Mouse (Mus musculus) liver, adult 2 months (tissue): ENCODE results near the gene Tbx15. TPM values are rescaled to one million over a fixed set of nuclear protein-coding genes. Genes with fewer than 3 reads are reported as not detected.

Experiments
- DNase-seq: peaks from one replicate; pipeline ENCODE4 v3.0.0-alpha.2; 2011; ENCODE audit warnings: low read depth, low spot score; ENCODE audit errors: extremely low read depth
- H3K27ac ChIP-seq: fragments of 200-500 bp; replicated peaks from 2 replicates; pipeline ENCODE4 v1.5.1; 2012; ENCODE audit warnings: low read depth, mild to moderate bottlenecking, control low read depth, inconsistent platforms, low read length; ENCODE audit not compliant: insufficient read depth
- H3K27me3 ChIP-seq: fragments of 200-500 bp; 2 replicates; pipeline ENCODE4 v1.6.1; 2012; ENCODE audit warnings: mild to moderate bottlenecking, moderate library complexity, low read length, inconsistent platforms; ENCODE audit not compliant: control insufficient read depth, insufficient read depth
- H3K36me3 ChIP-seq: fragments of 200-500 bp; 2 replicates; pipeline ENCODE4 v1.6.1; 2012; ENCODE audit warnings: low read length, inconsistent platforms; ENCODE audit not compliant: control insufficient read depth, insufficient read depth
- H3K4me1 ChIP-seq: fragments of 200-500 bp; 2 replicates; pipeline ENCODE4 v1.6.1; 2011; ENCODE audit warnings: low read length; ENCODE audit not compliant: control insufficient read depth, insufficient read depth
- H3K4me3 ChIP-seq: fragments of 200-500 bp; 2 replicates; pipeline ENCODE4 v1.5.1; 2011; ENCODE audit warnings: low read depth, mild to moderate bottlenecking, control low read depth, low read length, moderate library complexity; ENCODE audit not compliant: insufficient read depth
- H3K79me2 ChIP-seq: fragments of 200-500 bp; 2 replicates; pipeline ENCODE4 v1.6.1; 2012; ENCODE audit warnings: inconsistent platforms, mild to moderate bottlenecking, low read length, moderate library complexity; ENCODE audit not compliant: control insufficient read depth, insufficient read depth
- H3K9ac ChIP-seq: fragments of 200-500 bp; 2 replicates; pipeline ENCODE4 v1.6.1; 2012; ENCODE audit warnings: low read depth, mild to moderate bottlenecking, control low read depth, inconsistent platforms, low read length
- CTCF ChIP-seq: fragments of 200-500 bp; IDR thresholded peaks from 2 replicates; pipeline ENCODE4 v1.5.1; 2011; ENCODE audit warnings: low read depth, low read length, control low read depth
- POLR2A ChIP-seq: fragments of 200-500 bp; IDR thresholded peaks from 2 replicates; pipeline ENCODE4 v1.6.1; 2011; ENCODE audit warnings: low read length, control low read depth; ENCODE audit not compliant: insufficient read depth; ENCODE audit errors: extremely low read depth
- WGBS: fragments of 180-500 bp; shearing (Covaris S2); methylation state at CpG from one replicate; pipeline ENCODE4 v1.1.7; 2018; 5-methylcytosine and 5-hydroxymethylcytosine counted together
- polyA plus RNA-seq: library from polyadenylated mRNA; depleted of rRNA; stranded (reverse); fragments of >200 nt; gene quantifications from 2 replicates; pipeline ENCODE4 v1.2.3, GENCODE M21; 2012
- total RNA-seq: library from RNA; depleted of rRNA; stranded (reverse); fragments of >200 nt; gene quantifications from 2 replicates; pipeline ENCODE4 v1.2.3, GENCODE M21; 2014

The Tbx15 gene
- total and polyA plus RNA-seq, 2 experiments, result 0.04 to 0.09 TPM

- Histone ChIP-seq H3K27ac (no peak overlapping the region), H3K9ac (no peak overlapping the region), H3K27me3 (peaks cover 31% of the 10 kb centered on the region), H3K4me1 (no peaks in the 10 kb centered on the region), H3K4me3 (no peak overlapping the region), H3K79me2 (no peaks in the 10 kb centered on the region), H3K36me3 (no peaks in the 10 kb centered on the region)
- 8% methylated on average over 4 of the region's 4 CpGs for WGBS
- no peak for DNase-seq
- TF ChIP-seq CTCF (no peak), POLR2A (no peak)
Observed at GRCm38 (mm10) chr3:99247586-99247985, 7.4 kb downstream of the Tbx15 start.

- H3K79me2 ChIP-seq, result no peaks in the 10 kb centered on the region
- no peak overlapping the region for H3K27ac ChIP-seq
- no peak overlapping the region for H3K4me3 ChIP-seq
- H3K9ac ChIP-seq, result no peak overlapping the region
- no peak for TF ChIP-seq CTCF
- no peak for TF ChIP-seq POLR2A
- H3K4me1 ChIP-seq, result no peaks in the 10 kb centered on the region
- no peaks in the 10 kb centered on the region for H3K36me3 ChIP-seq
- 5% methylated on average over 28 of the region's 28 CpGs for WGBS
- peaks cover 30% of the 10 kb centered on the region for H3K27me3 ChIP-seq
- DNase-seq, result no peak
Observed at GRCm38 (mm10) chr3:99247996-99248801, 8.0 kb downstream of the Tbx15 start.

- H3K27me3 ChIP-seq, result peaks cover 37% of the 10 kb centered on the region
Observed at GRCm38 (mm10) chr3:99248831-99249550, 8.8 kb downstream of the Tbx15 start.

GRCm38 (mm10) chr3:99249551-99249870 lies 9.3 kb downstream of the Tbx15 start:
- 6% methylated on average over 11 of the region's 11 CpGs for WGBS
- H3K79me2 ChIP-seq, result no peaks in the 10 kb centered on the region
- 0 out of 2 replicates have a peak, but pooled peaks cover 3% of the 10 kb centered on the region for H3K4me1 ChIP-seq
- H3K36me3 ChIP-seq, result no peaks in the 10 kb centered on the region
- TF ChIP-seq POLR2A (no peak), CTCF (no peak)
- H3K27ac ChIP-seq, result no peak overlapping the region
- peaks cover 40% of the 10 kb centered on the region for H3K27me3 ChIP-seq
- DNase-seq, result no peak
- H3K9ac ChIP-seq, result no peak overlapping the region
- no peak overlapping the region for H3K4me3 ChIP-seq

More at GRCm38 (mm10) chr3:99248831-99249550, 8.8 kb downstream of the Tbx15 start:
- no peak for TF ChIP-seq POLR2A
- TF ChIP-seq CTCF, result no peak
- Histone ChIP-seq H3K4me1 (0 out of 2 replicates have a peak, but pooled peaks cover 3% of the 10 kb centered on the region), H3K27ac (no peak overlapping the region), H3K79me2 (no peaks in the 10 kb centered on the region), H3K9ac (no peak overlapping the region), H3K4me3 (no peak overlapping the region), H3K36me3 (no peaks in the 10 kb centered on the region)
- DNase-seq, result no peak
- 5% methylated on average over 25 of the region's 25 CpGs for WGBS

- no peak overlapping the region for H3K27ac ChIP-seq
- no peak for DNase-seq
- no peaks in the 10 kb centered on the region for H3K79me2 ChIP-seq
- WGBS, result 3% methylated on average over 6 of the region's 6 CpGs
- no peaks in the 10 kb centered on the region for H3K36me3 ChIP-seq
- no peak for TF ChIP-seq POLR2A
- no peak for TF ChIP-seq CTCF
- H3K4me1 ChIP-seq, result 0 out of 2 replicates have a peak, but pooled peaks cover 3% of the 10 kb centered on the region
- H3K9ac ChIP-seq, result no peak overlapping the region
- peaks cover 44% of the 10 kb centered on the region for H3K27me3 ChIP-seq
- H3K4me3 ChIP-seq, result no peak overlapping the region
Observed at GRCm38 (mm10) chr3:99249906-99250305, 9.7 kb downstream of the Tbx15 start.
